Mouse (Mus musculus): ENCODE measurements around the gene Xk. TPM values are rescaled to one million over a fixed set of nuclear protein-coding genes. Genes with fewer than 3 reads are reported as not detected.

The Xk gene
- polyA plus RNA-seq (2016; fragmentation: Nextera tagmentation; extraction: Ambion mirVana) = 6.2 and 6.5 TPM in 2 replicates

GRCm38 (mm10) chrX:9272460-9273361 lies at the start of gene Xk:
Gene Xk (plus strand): TSS chrX:9272756.
- Histone ChIP-seq H3K27me3 (ENCODE audit: insufficient read depth, poor library complexity, severe bottlenecking) (peaks cover 11% of the 10 kb centered on the region; the same call in 1 of the 2 replicates), H3K36me3 (no peaks in the 10 kb centered on the region), H3K27ac (peak within 1 kb of the TSS; percentile 85), H3K9me3 (no peaks in the 10 kb centered on the region), H3K4me3 (peak within 1 kb of the TSS; percentile 66), H3K4me1 (no peaks in the 10 kb centered on the region)
- WGBS = 11% methylated on average over 79 of the region's 94 CpGs
- peak; percentile 88 for DNase-seq (ENCODE audit: low spot score)

GRCm38 (mm10) chrX:9227105-9227504 lies 45.5 kb upstream of the Xk start:
- Histone ChIP-seq H3K27me3 (ENCODE audit: insufficient read depth, poor library complexity, severe bottlenecking) (no peaks in the 10 kb centered on the region), H3K27ac (no peak overlapping the region), H3K9me3 (no peaks in the 10 kb centered on the region), H3K4me3 (no peak overlapping the region), H3K36me3 (no peaks in the 10 kb centered on the region), H3K4me1 (no peaks in the 10 kb centered on the region)
- 77% methylated on average over 2 of the region's 2 CpGs for WGBS
- DNase-seq (ENCODE audit: low spot score) = no peak

GRCm38 (mm10) chrX:9240737-9241591 lies 31.6 kb upstream of the Xk start:
- 80% methylated on average over 5 of the region's 5 CpGs for WGBS

GRCm38 (mm10) chrX:9243381-9243864 lies 29.1 kb upstream of the Xk start:
- Histone ChIP-seq H3K9me3 (no peaks in the 10 kb centered on the region), H3K4me1 (no peaks in the 10 kb centered on the region; the same call in 1 of the 2 replicates), H3K36me3 (no peaks in the 10 kb centered on the region), H3K27me3 (ENCODE audit: insufficient read depth, poor library complexity, severe bottlenecking) (no peaks in the 10 kb centered on the region), H3K27ac (no peak overlapping the region; the same call in 1 of the 2 replicates), H3K4me3 (no peak overlapping the region)
- 53% methylated on average over 8 of the region's 8 CpGs for WGBS
- DNase-seq (ENCODE audit: low spot score) = no peak

More at GRCm38 (mm10) chrX:9240737-9241591, 31.6 kb upstream of the Xk start:
- H3K27ac ChIP-seq = no peak overlapping the region
- DNase-seq (ENCODE audit: low spot score) = no peak
- no peaks in the 10 kb centered on the region for H3K9me3 ChIP-seq
- no peaks in the 10 kb centered on the region for H3K36me3 ChIP-seq
- no peaks in the 10 kb centered on the region for H3K27me3 ChIP-seq (ENCODE audit: insufficient read depth, poor library complexity, severe bottlenecking)
- H3K4me3 ChIP-seq = no peak overlapping the region
- no peaks in the 10 kb centered on the region; the same call in 1 of the 2 replicates for H3K4me1 ChIP-seq

- H3K36me3 ChIP-seq = no peaks in the 10 kb centered on the region
- H3K4me1 ChIP-seq = no peaks in the 10 kb centered on the region; the same call in 1 of the 2 replicates
- H3K27me3 ChIP-seq (ENCODE audit: insufficient read depth, poor library complexity, severe bottlenecking) = no peaks in the 10 kb centered on the region
- DNase-seq (ENCODE audit: low spot score) = peak; percentile 74
- WGBS = 54% methylated on average over 12 of the region's 12 CpGs
- no peaks in the 10 kb centered on the region for H3K9me3 ChIP-seq
- no peak overlapping the region for H3K4me3 ChIP-seq
- no peak overlapping the region for H3K27ac ChIP-seq
Measured at GRCm38 (mm10) chrX:9244603-9245336, 27.8 kb upstream of the Xk start.

GRCm38 (mm10) chrX:9248911-9249310 lies 23.6 kb upstream of the Xk start:
- WGBS = 71% methylated on average over 5 of the region's 5 CpGs
- Histone ChIP-seq H3K27ac (no peak overlapping the region), H3K4me1 (no peaks in the 10 kb centered on the region; the same call in 1 of the 2 replicates), H3K4me3 (no peak overlapping the region), H3K36me3 (no peaks in the 10 kb centered on the region), H3K27me3 (ENCODE audit: insufficient read depth, poor library complexity, severe bottlenecking) (no peaks in the 10 kb centered on the region), H3K9me3 (no peaks in the 10 kb centered on the region)
- DNase-seq (ENCODE audit: low spot score) = no peak

- WGBS = 78% methylated on average over 10 of the region's 10 CpGs
- Histone ChIP-seq H3K9me3 (no peaks in the 10 kb centered on the region), H3K27me3 (ENCODE audit: insufficient read depth, poor library complexity, severe bottlenecking) (no peaks in the 10 kb centered on the region), H3K36me3 (no peaks in the 10 kb centered on the region), H3K27ac (no peak overlapping the region), H3K4me3 (no peak overlapping the region), H3K4me1 (no peaks in the 10 kb centered on the region)
- no peak for DNase-seq (ENCODE audit: low spot score)
Measured at GRCm38 (mm10) chrX:9253990-9254389, 18.6 kb upstream of the Xk start.

GRCm38 (mm10) chrX:9254901-9255300 lies 17.7 kb upstream of the Xk start:
- 87% methylated on average over 3 of the region's 3 CpGs for WGBS
- H3K27me3 ChIP-seq (ENCODE audit: insufficient read depth, poor library complexity, severe bottlenecking) = no peaks in the 10 kb centered on the region
- no peaks in the 10 kb centered on the region for H3K36me3 ChIP-seq
- H3K4me1 ChIP-seq = no peaks in the 10 kb centered on the region
- DNase-seq (ENCODE audit: low spot score) = no peak
- no peak overlapping the region for H3K27ac ChIP-seq
- H3K9me3 ChIP-seq = no peaks in the 10 kb centered on the region
- H3K4me3 ChIP-seq = no peak overlapping the region

- no peaks in the 10 kb centered on the region for H3K9me3 ChIP-seq
- WGBS = 70% methylated on average over 5 of the region's 5 CpGs
- no peak within 1 kb of the TSS for H3K4me3 ChIP-seq
- no peaks in the 10 kb centered on the region for H3K27me3 ChIP-seq (ENCODE audit: insufficient read depth, poor library complexity, severe bottlenecking)
- no peak for DNase-seq (ENCODE audit: low spot score)
- no peaks in the 10 kb centered on the region for H3K4me1 ChIP-seq
- no peak within 1 kb of the TSS for H3K27ac ChIP-seq
- no peaks in the 10 kb centered on the region for H3K36me3 ChIP-seq
Measured at GRCm38 (mm10) chrX:9256766-9257165, 15.8 kb upstream of the Xk start, which contains the start of gene Gm14862. Gene Gm14862 (minus strand): TSS chrX:9256899.

GRCm38 (mm10) chrX:9257831-9258230 lies 14.7 kb upstream of the Xk start:
- Histone ChIP-seq H3K9me3 (no peaks in the 10 kb centered on the region), H3K4me3 (no peak overlapping the region), H3K27ac (no peak overlapping the region), H3K4me1 (no peaks in the 10 kb centered on the region), H3K36me3 (no peaks in the 10 kb centered on the region), H3K27me3 (ENCODE audit: insufficient read depth, poor library complexity, severe bottlenecking) (no peaks in the 10 kb centered on the region)
- 88% methylated on average over 7 of the region's 7 CpGs for WGBS
- DNase-seq (ENCODE audit: low spot score) = no peak

- H3K36me3 ChIP-seq = no peaks in the 10 kb centered on the region
- WGBS = 73% methylated on average over 1 of the region's 1 CpGs
- no peaks in the 10 kb centered on the region for H3K4me1 ChIP-seq
- H3K27me3 ChIP-seq (ENCODE audit: insufficient read depth, poor library complexity, severe bottlenecking) = no peaks in the 10 kb centered on the region
- no peak for DNase-seq (ENCODE audit: low spot score)
- H3K27ac ChIP-seq = no peak overlapping the region
- no peaks in the 10 kb centered on the region for H3K9me3 ChIP-seq
- H3K4me3 ChIP-seq = no peak overlapping the region
Measured at GRCm38 (mm10) chrX:9259267-9259666, 13.3 kb upstream of the Xk start.

GRCm38 (mm10) chrX:9271112-9271511 lies 1.4 kb upstream of the Xk start:
- Histone ChIP-seq H3K27me3 (ENCODE audit: insufficient read depth, poor library complexity, severe bottlenecking) (peaks cover 11% of the 10 kb centered on the region; the same call in 1 of the 2 replicates), H3K9me3 (no peaks in the 10 kb centered on the region), H3K36me3 (no peaks in the 10 kb centered on the region), H3K4me1 (no peaks in the 10 kb centered on the region), H3K4me3 (no peak overlapping the region), H3K27ac (no peak overlapping the region)
- 49% methylated on average over 3 of the region's 3 CpGs for WGBS
- DNase-seq (ENCODE audit: low spot score) = no peak
